7 mouse cellular contexts compared by ENCODE assay signal in the genomic region with DNA sequence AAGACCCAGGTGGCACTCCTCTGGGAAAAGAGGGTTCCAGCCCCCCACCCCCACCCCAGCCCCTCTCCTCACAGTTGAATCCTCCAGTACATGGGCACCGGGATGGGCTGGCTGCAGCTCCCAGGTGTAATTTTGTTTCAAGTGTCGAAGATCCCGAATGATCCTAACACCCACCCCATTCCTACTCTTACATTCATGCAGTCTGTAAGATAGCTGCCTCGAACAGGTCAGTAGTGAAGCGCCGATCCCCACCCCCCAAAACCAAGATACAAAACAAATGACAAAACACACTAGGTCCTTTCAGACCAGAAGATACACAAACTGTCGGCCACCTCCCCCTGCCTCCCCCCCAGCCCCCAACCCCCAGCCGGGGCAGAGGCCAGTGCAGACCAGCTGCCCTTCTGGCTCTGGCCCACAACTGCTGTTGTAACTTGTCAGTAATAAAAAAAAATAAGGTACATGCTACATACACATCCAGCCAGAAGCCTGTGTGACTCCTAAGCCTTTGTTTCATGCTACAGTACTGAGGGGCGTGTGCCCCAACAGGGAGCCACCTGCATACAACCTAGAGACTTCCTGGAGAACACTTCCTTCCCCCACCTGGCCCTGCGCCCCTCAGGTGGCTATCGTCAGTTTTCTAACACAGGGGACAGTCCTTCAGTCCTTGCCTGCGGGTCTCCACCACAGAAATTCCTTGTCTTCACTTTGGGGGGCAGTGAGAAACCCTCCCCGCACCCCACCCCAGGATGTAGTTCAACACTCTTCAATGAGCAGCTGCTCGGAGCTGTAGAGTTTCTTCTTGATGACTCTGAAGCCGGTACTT. TPM values are rescaled to one million over a fixed set of nuclear protein-coding genes. Genes with fewer than 3 reads are reported as not detected.
DNase-seq lines count a peak whose midpoint lies in the region; ATAC-seq and TF ChIP-seq lines count a peak whose summit lies in the region.

No protein-coding gene starts in this region.

- DNase-seq in lung, adult 2 months: no peak
- DNase-seq in lung, postnatal 4 days: no peak
- DNase-seq in forebrain, embryonic 10.5 days (ENCODE audit: extremely low spot score, low spot score): no peak
- DNase-seq in urinary bladder, adult 2 months (ENCODE audit: low spot score): no peak
- no peak for DNase-seq in left cerebral cortex, adult 18-20 months (ENCODE audit: low spot score in 2 of 2)

- 40% methylated on average over 15 of the region's 15 CpGs for WGBS in lung, adult 2 months
- 48% methylated on average over 15 of the region's 15 CpGs for WGBS in forebrain, embryonic 10.5 days
- WGBS in intestine, postnatal 0 days: 23% methylated on average over 15 of the region's 15 CpGs
- WGBS in neural tube, embryonic 14.5 days: 39% methylated on average over 15 of the region's 15 CpGs

- peak overlapping the region; percentile 96 for H3K27ac ChIP-seq in forebrain, embryonic 10.5 days
- peak overlapping the region; percentile 86 for H3K27ac ChIP-seq in intestine, postnatal 0 days (ENCODE audit: low read depth, low read length)
- peak overlapping the region; percentile 96 for H3K27ac ChIP-seq in neural tube, embryonic 14.5 days (ENCODE audit: low read depth, low read length)

- no peak for TF ChIP-seq CTCF in lung, adult 2 months (IDR thresholded peaks at IDR 0.05; ENCODE audit: insufficient read depth, low read length)
- TF ChIP-seq CTCF in intestine, postnatal 0 days (IDR thresholded peaks at IDR 0.05; ENCODE audit: low read depth): no peak

- peak overlapping the region; percentile 74 for H3K4me2 ChIP-seq in intestine, postnatal 0 days (replicated peaks; ENCODE audit: low read depth)
- H3K4me2 ChIP-seq in neural tube, embryonic 14.5 days (ENCODE audit: low read depth, low read length): peak overlapping the region; percentile 97

- no peaks in the 10 kb centered on the region for H3K9me3 ChIP-seq in forebrain, embryonic 10.5 days
- no peaks in the 10 kb centered on the region for H3K9me3 ChIP-seq in intestine, postnatal 0 days (ENCODE audit: control insufficient read depth)
- H3K9me3 ChIP-seq in neural tube, embryonic 14.5 days (ENCODE audit: control insufficient read depth, low read length): no peaks in the 10 kb centered on the region

- H3K36me3 ChIP-seq in forebrain, embryonic 10.5 days (replicated peaks): peaks cover 15% of the 10 kb centered on the region
- H3K36me3 ChIP-seq in intestine, postnatal 0 days (ENCODE audit: control insufficient read depth, insufficient read depth): peaks cover 9% of the 10 kb centered on the region; the same call in 1 of the 2 replicates
- no peaks in the 10 kb centered on the region for H3K36me3 ChIP-seq in neural tube, embryonic 14.5 days (ENCODE audit: control insufficient read depth, insufficient read depth, low read length)

- H3K9ac ChIP-seq in intestine, postnatal 0 days (ENCODE audit: low read depth, low read length): peak overlapping the region; percentile 87
- peak overlapping the region; percentile 95 for H3K9ac ChIP-seq in neural tube, embryonic 14.5 days (replicated peaks; ENCODE audit: low read depth, low read length)

- TF ChIP-seq POLR2A in lung, adult 2 months (IDR thresholded peaks at IDR 0.05; ENCODE audit: borderline replicate concordance, extremely low read depth, low read depth, low read length): peak; percentile 32; the same call in 1 of the 2 replicates

- no peak for ATAC-seq in intestine, postnatal 0 days
- no peak for ATAC-seq in neural tube, embryonic 14.5 days (ENCODE audit: low read depth)

- H3K4me1 ChIP-seq in lung, adult 2 months (ENCODE audit: control insufficient read depth, insufficient read depth, low read length): peaks cover 9% of the 10 kb centered on the region
- peaks cover 62% of the 10 kb centered on the region for H3K4me1 ChIP-seq in forebrain, embryonic 10.5 days
- 0 out of 2 replicates have a peak, but pooled peaks cover 3% of the 10 kb centered on the region for H3K4me1 ChIP-seq in intestine, postnatal 0 days (replicated peaks; ENCODE audit: control insufficient read depth, insufficient read depth, low read length)
- H3K4me1 ChIP-seq in neural tube, embryonic 14.5 days (ENCODE audit: control insufficient read depth, insufficient read depth, low read length): peaks cover 15% of the 10 kb centered on the region

- H3K4me3 ChIP-seq in lung, adult 2 months (replicated peaks; ENCODE audit: extremely low read depth, low read depth, low read length): peak overlapping the region; percentile 88
- H3K4me3 ChIP-seq in forebrain, embryonic 10.5 days: peak overlapping the region; percentile 88
- peak overlapping the region; percentile 69 for H3K4me3 ChIP-seq in intestine, postnatal 0 days (ENCODE audit: low read depth, low read length)
- H3K4me3 ChIP-seq in neural tube, embryonic 14.5 days (ENCODE audit: low read depth, low read length): peak overlapping the region; percentile 95

- no peaks in the 10 kb centered on the region; the same call in 1 of the 2 replicates for H3K27me3 ChIP-seq in forebrain, embryonic 10.5 days (ENCODE audit: poor library complexity, severe bottlenecking)
- no peaks in the 10 kb centered on the region for H3K27me3 ChIP-seq in intestine, postnatal 0 days (replicated peaks; ENCODE audit: control insufficient read depth, insufficient read depth, low read length)
- no peaks in the 10 kb centered on the region for H3K27me3 ChIP-seq in neural tube, embryonic 14.5 days (ENCODE audit: control insufficient read depth, insufficient read depth, low read length)

RNA-seq across cellular contexts. Expression of a gene that starts 1.6 kb away (rescaled TPM):
- 32.6 and 53.4 TPM in 2 replicates for polyA plus RNA-seq in lung, adult 2 months (2012; rRNA removed)
- polyA plus RNA-seq in forebrain, embryonic 10.5 days (2016; fragmentation: Nextera tagmentation; extraction: Ambion mirVana): 32.7 and 35.3 TPM in 2 replicates
- polyA plus RNA-seq in intestine, postnatal 0 days (2015; fragmentation: Nextera tagmentation; extraction: Ambion mirVana): 11.5 and 17.8 TPM in 2 replicates
- polyA plus RNA-seq in neural tube, embryonic 14.5 days (2014; fragmentation: Nextera tagmentation; extraction: Ambion mirVana): 4.2 and 6.5 TPM in 2 replicates
- polyA plus RNA-seq in urinary bladder, adult 2 months (2012; rRNA removed): 20.6 and 30.7 TPM in 2 replicates
- total RNA-seq in left cerebral cortex, adult 18-20 months (2021): 10 to 100 TPM; 35.8 to 41.3 TPM

RNA-seq across cellular contexts. Expression of a gene that starts 52.6 kb away (rescaled TPM):
- polyA plus RNA-seq in lung, adult 2 months (2012; rRNA removed): 21.1 and 29.5 TPM in 2 replicates
- polyA plus RNA-seq in forebrain, embryonic 10.5 days (2016; fragmentation: Nextera tagmentation; extraction: Ambion mirVana): 33.5 and 34.7 TPM in 2 replicates
- 28.7 TPM in 2 replicates for polyA plus RNA-seq in intestine, postnatal 0 days (2015; fragmentation: Nextera tagmentation; extraction: Ambion mirVana)
- 43.6 and 46.7 TPM in 2 replicates for polyA plus RNA-seq in neural tube, embryonic 14.5 days (2014; fragmentation: Nextera tagmentation; extraction: Ambion mirVana)
- polyA plus RNA-seq in urinary bladder, adult 2 months (2012; rRNA removed): 36.2 and 39.2 TPM in 2 replicates
- 10 to 100 TPM; 14.1 to 14.8 TPM for total RNA-seq in left cerebral cortex, adult 18-20 months (2021)

RNA-seq across cellular contexts. Expression of a gene that starts 52.9 kb away (rescaled TPM):
- 61.1 and 64.5 TPM in 2 replicates for polyA plus RNA-seq in lung, adult 2 months (2012; rRNA removed)
- polyA plus RNA-seq in forebrain, embryonic 10.5 days (2016; fragmentation: Nextera tagmentation; extraction: Ambion mirVana): 96.8 and 108 TPM in 2 replicates
- 98.4 and 100 TPM in 2 replicates for polyA plus RNA-seq in intestine, postnatal 0 days (2015; fragmentation: Nextera tagmentation; extraction: Ambion mirVana)
- polyA plus RNA-seq in neural tube, embryonic 14.5 days (2014; fragmentation: Nextera tagmentation; extraction: Ambion mirVana): 116 and 120 TPM in 2 replicates
- polyA plus RNA-seq in urinary bladder, adult 2 months (2012; rRNA removed): 91.8 and 93.0 TPM in 2 replicates
- total RNA-seq in left cerebral cortex, adult 18-20 months (2021): 10 to 100 TPM; 60.4 to 60.9 TPM
